Mouse (Mus musculus): ENCODE data around the gene Fam240a.
A peak's percentile ranks its signal among the peaks of the same experiment; 100 is the strongest.

Gene Fam240a

DNA sequence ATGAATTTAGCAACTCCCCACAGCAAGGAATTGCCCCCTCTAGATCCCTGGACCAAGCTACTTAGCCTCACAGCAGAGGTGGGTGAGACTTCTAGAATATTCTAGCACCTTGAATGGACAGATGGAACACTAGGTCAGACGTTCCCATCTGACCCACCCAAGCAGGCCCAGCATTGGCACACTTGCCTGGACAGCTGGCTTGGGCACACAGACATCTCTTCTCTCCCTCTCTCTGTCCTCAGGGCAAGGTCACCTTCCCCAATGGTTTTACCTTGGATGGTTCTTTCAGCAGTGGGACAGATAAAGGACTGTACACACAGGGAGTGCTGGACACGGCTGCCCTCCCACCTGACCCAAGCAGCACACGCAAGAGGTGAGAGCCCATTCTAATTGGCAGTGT lies 24.1 kb downstream of the Fam240a start:
- DNase-seq = no peak

DNA sequence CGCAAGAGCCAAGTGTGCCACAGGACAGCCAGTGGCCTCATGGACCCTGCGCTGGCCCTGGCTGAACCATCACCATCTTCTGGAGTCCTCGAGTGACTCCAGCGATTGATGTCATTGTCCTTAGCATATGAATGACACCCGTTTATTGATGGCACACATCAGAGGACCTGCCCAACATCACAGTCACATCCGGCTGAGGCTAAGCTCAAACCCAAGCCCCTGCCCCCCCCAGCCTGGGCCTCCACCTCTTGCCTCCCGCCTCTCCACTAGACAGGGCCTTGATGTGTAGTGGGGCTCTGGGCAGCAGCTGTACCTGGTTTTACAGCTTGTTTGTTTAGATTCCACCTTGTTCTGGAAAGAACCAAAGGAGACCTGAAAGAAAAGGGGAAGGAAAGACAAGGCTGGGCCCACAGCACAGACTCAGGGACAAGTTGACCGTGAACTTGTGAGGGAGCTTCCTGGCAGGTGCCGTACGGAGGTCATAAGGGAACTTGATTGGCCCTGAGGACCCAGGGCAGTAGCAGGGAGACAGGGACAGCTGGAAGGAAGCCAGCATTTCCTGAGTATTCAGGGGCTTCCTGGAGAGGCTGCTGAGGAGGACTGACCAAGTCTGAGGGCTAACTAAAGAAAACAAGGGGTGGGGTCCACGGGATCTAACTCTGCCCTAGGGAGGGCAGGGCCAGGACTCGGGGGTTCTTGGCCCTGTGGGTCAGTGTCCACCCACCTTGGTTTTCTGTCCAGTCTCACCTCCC lies 25.4 kb downstream of the Fam240a start:
- DNase-seq = peak; percentile 44

DNA sequence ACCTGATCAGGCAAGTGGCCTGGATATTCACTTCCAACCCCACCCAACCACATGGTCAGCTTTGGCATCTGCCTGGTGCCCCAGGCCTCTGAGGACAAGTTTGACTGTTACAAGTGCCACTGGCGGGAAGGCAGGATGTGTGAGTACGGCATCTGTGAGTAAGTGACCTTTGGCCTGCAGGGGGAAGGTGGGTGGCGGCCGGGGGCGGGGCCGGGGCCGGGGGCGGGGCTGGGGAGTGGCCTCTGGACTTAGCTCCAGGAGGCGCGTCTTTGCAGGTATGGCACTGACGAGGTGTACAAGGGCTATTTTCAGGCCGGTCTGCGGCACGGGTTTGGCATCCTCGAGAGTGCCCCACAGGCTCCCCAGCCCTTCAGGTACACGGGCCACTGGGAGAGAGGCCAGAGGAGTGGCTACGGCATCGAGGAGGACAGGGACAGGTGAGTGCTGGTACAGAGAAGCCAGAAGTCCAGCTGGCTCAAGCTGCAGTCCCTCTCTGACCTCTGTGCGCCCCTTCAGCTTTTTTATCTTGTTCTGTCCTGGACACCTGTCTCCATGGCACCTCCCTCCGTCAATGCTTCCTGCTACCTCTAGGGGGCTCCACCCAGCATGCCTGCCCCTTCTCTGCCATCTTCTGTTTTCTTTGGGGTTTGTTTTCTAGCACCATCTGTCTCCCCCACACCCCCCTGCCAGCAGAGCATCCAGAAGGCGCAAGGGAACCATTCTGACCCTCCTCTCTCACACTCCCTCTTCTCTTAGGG lies 26.5 kb downstream of the Fam240a start:
- DNase-seq = peak; percentile 29

DNA sequence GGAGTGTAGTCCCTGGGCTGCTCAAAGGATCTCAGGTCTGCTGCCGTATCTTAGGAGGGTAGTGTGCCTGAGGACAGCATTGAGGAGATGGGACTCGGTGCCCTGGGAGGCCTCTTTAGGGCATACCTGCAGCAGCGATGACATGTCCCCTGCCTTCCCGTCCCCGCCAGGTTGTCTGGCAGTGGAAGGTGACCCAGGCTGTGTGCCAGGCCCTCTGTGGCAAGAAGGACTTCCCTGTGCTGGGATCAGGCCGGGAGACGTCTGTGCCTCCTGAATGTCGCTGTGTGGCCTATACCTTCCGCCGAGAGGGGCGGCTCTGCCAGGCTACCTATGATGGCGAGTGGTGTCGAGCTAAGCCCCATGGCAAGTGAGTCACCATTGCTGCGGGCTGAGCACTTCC lies 27.7 kb downstream of the Fam240a start:
- DNase-seq = no peak

DNA sequence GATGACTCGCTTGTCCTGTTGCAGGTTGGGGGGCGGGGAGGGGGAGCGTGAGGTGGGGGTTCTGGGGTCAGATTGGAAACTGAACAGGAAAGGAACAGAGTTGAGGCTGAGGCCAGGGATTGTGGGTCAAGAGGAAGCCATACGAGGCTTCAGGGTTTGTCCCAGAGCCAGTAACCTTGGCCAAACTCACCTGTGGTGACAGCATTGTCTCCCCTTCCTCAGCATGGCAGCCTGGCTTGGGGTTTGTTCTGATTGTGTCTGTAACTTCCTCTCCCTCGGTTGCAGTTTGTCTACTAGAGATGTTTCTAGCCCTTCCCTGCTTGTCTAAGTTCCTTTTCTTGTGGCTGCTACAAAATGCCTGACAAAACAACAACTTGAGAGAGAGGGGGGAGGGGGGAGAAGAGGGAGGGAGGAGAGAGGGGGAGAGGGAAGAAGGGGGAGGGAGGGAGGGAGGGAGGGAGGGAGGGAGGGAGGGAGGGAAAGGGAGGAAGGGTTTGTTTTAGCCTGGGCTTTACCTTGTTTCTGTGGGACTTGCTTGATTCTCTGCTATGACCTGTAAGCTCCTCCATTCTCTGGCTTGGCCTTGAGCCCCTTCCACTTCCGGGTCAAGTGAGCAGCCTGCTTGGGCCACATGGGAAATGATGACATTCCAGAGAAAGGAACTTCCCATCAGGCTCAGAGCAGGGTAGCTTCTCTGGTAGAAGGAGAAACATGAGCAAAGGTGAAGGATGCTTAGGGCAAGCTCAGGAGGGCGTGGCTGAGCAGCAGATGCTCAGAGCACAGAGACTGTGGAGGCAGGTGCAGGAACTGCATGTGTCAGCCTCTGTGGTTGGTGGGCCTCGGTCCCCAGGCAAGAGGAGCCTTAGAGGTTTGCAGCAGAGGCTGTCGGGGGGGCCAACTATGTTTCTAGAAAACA lies 29.0 kb downstream of the Fam240a start:
- no peak for DNase-seq

DNA sequence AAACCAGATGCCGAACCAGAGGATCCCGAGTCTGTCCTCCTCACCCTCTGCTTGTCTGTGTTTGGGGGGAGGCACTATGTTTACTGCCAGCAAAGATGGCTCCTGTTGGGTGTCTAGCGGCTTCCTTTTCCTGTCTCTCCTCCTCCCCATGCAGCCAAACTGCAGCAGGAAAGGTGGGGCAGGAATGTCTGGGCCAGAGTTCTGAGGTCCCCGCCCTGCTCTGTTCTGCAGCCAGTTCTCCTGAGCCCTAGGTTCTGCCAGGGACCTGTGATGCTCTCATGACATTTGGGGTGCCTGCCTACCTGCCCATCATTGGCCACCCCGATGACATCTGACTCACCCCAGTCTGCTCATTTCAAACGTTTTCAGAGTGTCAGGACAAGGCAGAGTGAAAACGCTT lies 34.7 kb downstream of the Fam240a start:
- peak; percentile 80 for DNase-seq

DNA sequence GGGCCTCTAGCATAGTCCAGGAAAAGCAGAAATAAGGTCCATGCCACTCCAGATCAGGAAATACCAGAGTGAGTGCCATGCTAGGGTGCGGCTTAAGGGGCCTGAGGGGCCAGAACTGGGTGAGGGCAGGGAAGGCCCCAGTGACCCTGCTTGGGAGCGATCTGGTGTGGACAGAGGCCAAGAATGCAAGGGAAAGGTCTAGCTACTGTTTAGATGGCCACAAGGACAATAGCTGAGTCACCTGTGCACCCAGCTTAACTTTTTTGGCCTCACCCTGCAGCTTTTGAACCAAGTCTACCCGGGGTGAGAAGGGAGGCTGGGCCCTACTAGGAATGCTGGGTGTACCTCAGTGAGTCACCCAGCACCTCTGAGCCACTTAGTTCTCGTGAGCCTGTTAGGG lies 35.9 kb downstream of the Fam240a start:
- peak; percentile 78 for DNase-seq

DNA sequence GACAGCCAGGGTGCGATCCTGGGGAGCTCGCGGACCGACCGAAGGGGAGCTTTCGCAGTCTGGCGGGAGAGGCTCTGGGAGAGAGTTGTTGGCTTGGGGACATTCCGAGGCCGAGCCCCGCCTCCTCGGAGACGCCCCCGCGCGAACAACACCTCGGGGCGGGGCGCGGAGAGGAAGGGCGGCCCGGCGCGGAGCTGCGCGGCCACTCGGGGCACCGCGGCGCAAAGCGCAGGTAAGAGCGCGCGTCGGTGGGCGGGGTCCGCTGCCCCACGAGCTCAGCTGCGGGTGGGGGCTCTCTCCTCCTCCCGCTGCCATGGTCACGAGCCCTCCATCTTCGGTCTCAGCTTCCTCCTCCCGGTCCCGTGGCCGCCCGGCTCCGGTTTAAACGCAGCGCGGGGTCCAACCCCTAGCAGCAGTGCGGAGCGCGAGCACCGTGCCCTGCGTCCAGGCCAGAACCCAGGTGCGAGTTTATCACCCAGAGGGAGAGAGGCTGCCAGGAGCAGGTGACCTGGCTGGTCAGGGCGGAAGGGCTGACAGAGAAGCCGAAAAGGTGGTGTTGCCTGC lies 36.6 kb downstream of the Fam240a start, which contains the start of gene Tmie:
TSS of gene Tmie (minus strand) at position 116 of the 564 bp plus-strand sequence.
- peak; percentile 91 for DNase-seq

DNA sequence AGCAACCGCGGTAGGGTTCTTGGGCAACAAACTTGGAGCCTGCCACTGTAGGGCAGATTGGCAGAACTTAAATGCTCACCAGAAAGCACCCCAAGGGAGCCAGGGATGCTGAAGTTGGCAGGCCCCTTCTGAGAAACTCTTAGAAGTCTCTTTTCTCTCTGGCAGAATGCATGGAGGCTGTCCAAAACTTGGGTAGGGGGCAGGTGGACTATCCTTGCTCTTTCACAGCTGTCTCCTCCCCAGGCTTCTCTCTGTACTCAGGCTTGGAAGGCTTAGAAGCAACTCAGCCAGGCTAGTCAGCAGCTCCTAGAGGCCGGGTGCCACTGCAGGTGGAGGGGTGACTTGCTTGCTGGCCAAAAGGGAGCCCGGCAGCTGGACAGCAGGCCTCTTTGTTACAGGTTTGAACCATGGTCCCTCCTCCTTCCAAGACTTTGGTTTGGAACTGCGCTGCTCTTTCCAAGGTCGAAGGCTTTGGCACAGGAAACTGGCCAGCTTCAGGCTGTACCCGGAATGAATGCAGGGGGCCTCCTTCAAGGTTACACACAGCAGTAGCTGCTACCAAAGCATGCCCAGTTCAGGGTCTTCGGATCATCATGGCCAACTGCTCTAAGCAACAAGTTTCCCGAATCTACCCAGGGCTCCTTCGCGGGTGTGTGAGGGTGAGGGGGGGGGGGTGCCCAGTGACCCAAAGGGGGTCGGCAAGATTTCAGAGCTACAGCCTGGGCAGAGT lies 37.3 kb downstream of the Fam240a start, which contains the start of gene Als2cl:
TSS of gene Als2cl (plus strand) at position 680 of the 730 bp plus-strand sequence.
- peak; percentile 43 for DNase-seq

DNA sequence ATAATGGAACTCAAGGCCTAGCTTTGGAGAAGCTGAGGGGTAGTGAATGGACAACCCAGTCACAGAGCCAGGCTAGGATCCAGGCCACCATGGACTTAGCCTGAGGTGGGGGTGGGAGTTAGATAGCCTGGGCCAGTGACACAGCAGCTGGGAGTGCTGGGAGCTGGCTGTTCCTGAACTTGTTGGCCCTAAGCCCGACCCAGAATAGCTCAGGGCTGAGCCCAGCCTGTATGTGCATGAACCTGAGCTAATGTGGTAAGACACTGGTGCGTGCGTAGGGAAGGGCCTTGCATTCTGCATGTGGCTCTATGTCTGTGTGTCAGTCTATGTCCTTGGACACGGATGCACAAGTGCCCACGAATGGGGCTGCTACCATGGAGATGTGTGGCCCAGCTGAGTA lies 38.8 kb downstream of the Fam240a start:
- DNase-seq = peak; percentile 74

DNA sequence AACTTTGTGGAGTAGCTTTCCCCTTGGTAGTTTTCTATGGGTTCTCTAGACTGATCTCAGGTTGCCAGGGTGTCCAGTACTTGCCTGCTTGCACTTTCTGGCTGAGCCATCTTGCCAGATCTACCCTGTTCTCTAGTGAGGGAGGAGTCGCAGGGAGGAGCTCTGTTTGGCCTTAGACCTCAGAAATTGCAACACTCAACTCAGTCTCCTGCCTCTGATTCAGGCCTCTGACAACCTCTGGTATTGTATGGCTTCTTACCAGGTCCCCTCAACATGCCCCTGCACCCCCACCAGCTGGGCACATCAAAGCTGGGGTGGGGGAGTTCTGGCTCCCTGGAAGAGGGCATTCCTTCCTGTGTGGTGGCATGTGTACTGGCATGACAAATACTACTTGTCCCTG lies 39.3 kb downstream of the Fam240a start:
- DNase-seq = peak; percentile 47

DNA sequence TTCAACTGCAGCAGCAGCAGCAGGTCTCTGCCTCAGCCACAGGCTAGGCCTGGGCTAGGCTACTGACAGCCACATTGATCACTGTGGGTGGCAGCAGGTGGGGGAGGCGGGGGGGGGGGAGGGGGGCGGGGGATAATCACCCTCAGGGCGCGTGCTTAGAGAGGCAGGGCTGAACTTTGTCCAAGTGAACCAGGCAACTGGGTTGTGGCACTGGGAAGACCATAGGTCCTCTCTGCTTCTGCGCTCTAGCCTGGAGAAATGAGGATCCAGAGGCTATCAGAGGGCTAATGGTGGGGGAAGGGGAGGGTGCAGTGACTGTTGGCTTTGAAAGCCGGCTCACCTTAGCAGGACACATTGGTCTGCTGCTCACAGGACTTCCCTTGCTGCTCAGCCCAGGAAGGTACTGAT lies 41.4 kb downstream of the Fam240a start:
- no peak for DNase-seq

DNA sequence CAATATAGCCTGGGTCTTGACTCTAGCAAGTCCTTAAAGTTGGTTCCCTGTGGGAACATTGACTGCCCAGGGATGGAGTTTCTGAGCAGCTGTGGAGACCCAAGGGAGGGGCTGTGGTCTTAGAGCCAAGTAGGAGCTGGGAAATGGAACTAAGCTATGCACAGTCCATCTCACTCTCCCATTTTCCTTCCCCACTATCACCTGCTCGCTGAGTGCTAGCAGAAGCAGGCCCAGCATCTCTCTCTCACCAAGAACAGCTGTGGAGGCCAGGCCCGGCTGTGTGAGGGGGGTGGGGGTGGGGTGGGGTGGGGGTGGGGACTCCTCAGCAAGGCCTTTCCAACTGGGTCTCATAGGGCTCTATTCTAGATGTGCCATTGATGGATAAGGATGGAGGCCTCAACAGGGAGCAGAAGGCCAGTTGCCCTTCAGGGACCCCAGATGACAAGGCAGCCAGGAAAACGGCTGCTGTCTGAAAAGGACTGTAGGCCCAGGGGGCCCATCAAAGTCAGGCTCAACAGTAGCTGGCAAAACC lies 41.9 kb downstream of the Fam240a start:
- DNase-seq = no peak

DNA sequence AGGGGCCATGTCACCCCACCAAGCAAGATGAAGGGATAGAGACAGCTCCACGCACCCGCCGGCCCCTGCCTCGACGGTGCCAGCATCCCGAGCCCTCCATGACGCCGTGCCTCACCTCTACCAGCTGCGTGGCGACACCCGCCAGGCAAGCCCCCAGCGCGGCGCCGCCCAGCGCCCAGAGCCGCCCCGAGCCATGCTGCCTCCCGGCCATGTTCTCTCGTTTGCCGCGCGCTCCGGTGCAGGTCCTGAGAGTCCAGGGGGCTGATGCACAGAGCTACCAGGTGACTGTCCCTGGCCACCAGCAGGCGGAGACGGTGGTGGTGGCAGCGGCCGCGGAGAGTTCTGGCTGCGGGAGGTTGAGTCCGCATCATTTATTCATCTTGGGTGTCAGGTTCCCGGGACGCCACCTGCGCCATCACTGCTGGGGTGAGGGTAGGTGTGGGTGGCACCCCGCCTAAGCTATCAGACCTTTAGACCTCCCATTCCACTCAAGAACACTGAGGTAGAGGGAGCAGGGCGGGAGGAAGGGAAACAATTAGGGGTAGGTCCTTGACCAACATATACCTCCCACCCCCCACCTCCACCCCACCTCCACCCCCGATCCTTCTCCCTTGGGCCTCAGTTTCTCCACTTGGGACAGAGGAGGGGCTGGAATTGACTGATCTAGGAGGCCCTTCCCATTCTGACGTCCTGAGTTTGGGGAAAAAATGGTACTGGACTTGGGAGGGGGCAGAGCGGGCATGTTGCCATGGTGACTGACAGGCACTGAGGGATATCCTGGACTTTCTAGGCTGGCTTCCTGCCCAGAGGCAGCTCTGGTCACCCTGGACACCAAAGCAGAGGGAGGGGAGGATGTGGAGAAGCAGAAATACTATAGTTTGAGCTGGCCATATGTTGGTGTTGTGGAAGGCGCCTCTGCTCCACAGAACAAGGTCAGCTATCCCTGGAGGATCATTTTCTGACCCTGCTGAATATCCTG lies 42.7 kb downstream of the Fam240a start:
- no peak for DNase-seq

DNA sequence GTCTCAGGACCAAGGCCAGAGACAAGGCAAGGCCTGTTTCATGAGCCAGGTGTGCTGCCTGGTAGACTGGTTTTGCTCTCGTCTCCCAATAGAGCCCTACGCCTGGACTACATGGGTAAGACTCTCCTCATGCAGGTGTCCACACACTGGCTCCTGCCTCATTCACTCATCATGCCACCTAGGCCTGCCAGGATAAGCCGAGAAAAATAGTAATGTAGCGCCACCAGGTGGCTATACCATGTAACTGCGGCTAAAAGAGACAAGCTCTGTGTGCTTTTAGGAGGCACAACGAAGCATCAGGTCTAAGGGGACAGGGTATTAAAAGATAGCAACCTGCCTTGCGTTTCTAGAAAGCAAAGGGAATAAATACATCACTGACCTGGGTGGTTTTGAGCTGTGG lies 45.6 kb downstream of the Fam240a start:
- DNase-seq = peak; percentile 74

All from lung, postnatal 36 days (tissue).